Mouse (Mus musculus) forebrain, embryonic 11.5 days (tissue): Measurements from ENCODE around the gene Pde6g. TPM values are rescaled to one million over a fixed set of nuclear protein-coding genes. Genes with fewer than 3 reads are reported as not detected.
"Not testable (repeated sequence)": the region's sequence is repeated elsewhere in the genome, so short reads cannot be mapped to it uniquely, and the experiment has no call there.

Experiments
- ATAC-seq: fragments of 200-750 bp; cut with Nextera tagmentation; replicated peaks from 2 replicates; pipeline ENCODE4 v1.8.0; 2017; ENCODE audit warnings: moderate TSS enrichment; ENCODE audit not compliant: low FRiP score
- DNase-seq: peaks from one replicate; pipeline ENCODE4 v3.0.0-alpha.2; 2017; ENCODE audit warnings: low spot score
- H3K27ac ChIP-seq: fragments of 300-500 bp; sonication (generic); 2 replicates; pipeline ENCODE4 v1.5.1; 2014; ENCODE audit warnings: low read depth, low read length
- H3K27me3 ChIP-seq: fragments of 300-500 bp; sonication (generic); 2 replicates; pipeline ENCODE4 v1.6.1; 2014; ENCODE audit warnings: mild to moderate bottlenecking, low read length, mixed read lengths; ENCODE audit not compliant: control insufficient read depth, insufficient read depth
- H3K36me3 ChIP-seq: fragments of 300-500 bp; sonication (generic); 2 replicates; pipeline ENCODE4 v1.6.1; 2014; ENCODE audit warnings: mild to moderate bottlenecking, low read length, moderate library complexity, mixed read lengths; ENCODE audit not compliant: control insufficient read depth, insufficient read depth
- H3K4me1 ChIP-seq: fragments of 300-500 bp; sonication (generic); replicated peaks from 2 replicates; pipeline ENCODE4 v1.6.1; 2014; ENCODE audit warnings: low read length, mixed read lengths; ENCODE audit not compliant: control insufficient read depth, insufficient read depth
- H3K4me2 ChIP-seq: fragments of 300-500 bp; sonication (generic); 2 replicates; pipeline ENCODE4 v1.6.1; 2014; ENCODE audit warnings: low read depth, mild to moderate bottlenecking, low read length, moderate library complexity, mixed read lengths; ENCODE audit not compliant: severe bottlenecking
- H3K4me3 ChIP-seq: fragments of 300-500 bp; sonication (generic); 2 replicates; pipeline ENCODE4 v1.5.1; 2014; ENCODE audit warnings: low read depth, low read length
- H3K9ac ChIP-seq: fragments of 300-500 bp; sonication (generic); 2 replicates; pipeline ENCODE4 v1.6.1; 2014; ENCODE audit warnings: low read length
- H3K9me3 ChIP-seq: fragments of 300-500 bp; sonication (generic); 2 replicates; pipeline ENCODE4 v1.6.1; 2016; ENCODE audit warnings: low read length, mixed read lengths; ENCODE audit not compliant: control insufficient read depth
- WGBS: fragments of 180-500 bp; shearing (Covaris S2); extraction: QIAGEN DNeasy Blood & Tissue Kit; methylation state at CpG from one replicate; pipeline ENCODE4 v1.1.7; 2014; 5-methylcytosine and 5-hydroxymethylcytosine counted together
- polyA plus RNA-seq: library from polyadenylated mRNA; unstranded; fragments of >200 nt; fragmentation: Nextera tagmentation; extraction: Ambion mirVana; gene quantifications from 2 replicates; pipeline ENCODE4 v1.2.1, GENCODE M21; 2014

Gene Pde6g
- polyA plus RNA-seq, 1 experiment from 2014 or later, result 0.59 TPM

GRCm38 (mm10) chr11:120422651-120423568 lies 30.4 kb downstream of the Pde6g start:
- Histone ChIP-seq H3K27me3 (no peaks in the 10 kb centered on the region), H3K27ac (no peak overlapping the region), H3K4me2 (no peak overlapping the region), H3K9ac (no peak overlapping the region; the same call in 1 of the 2 replicates), H3K4me1 (no peaks in the 10 kb centered on the region), H3K4me3 (no peak overlapping the region), H3K36me3 (peaks cover 6% of the 10 kb centered on the region), H3K9me3 (no peaks in the 10 kb centered on the region)
- ATAC-seq, result no peak
- no peak for DNase-seq
- 94% methylated on average over 13 of the region's 13 CpGs for WGBS

GRCm38 (mm10) chr11:120418592-120418991 lies 34.7 kb downstream of the Pde6g start:
- Histone ChIP-seq H3K27me3 (no peaks in the 10 kb centered on the region), H3K9me3 (no peaks in the 10 kb centered on the region), H3K4me2 (no peak overlapping the region), H3K4me3 (no peak overlapping the region), H3K27ac (no peak overlapping the region), H3K4me1 (no peaks in the 10 kb centered on the region), H3K9ac (no peak overlapping the region), H3K36me3 (peaks cover 15% of the 10 kb centered on the region)
- WGBS, result 91% methylated on average over 1 of the region's 1 CpGs
- ATAC-seq (no peak), DNase-seq (no peak)

GRCm38 (mm10) chr11:120417852-120418251 lies 35.4 kb downstream of the Pde6g start:
- Histone ChIP-seq H3K27ac (no peak overlapping the region), H3K4me3 (no peak overlapping the region), H3K36me3 (peaks cover 15% of the 10 kb centered on the region), H3K9ac (no peak overlapping the region), H3K4me2 (no peak overlapping the region), H3K4me1 (no peaks in the 10 kb centered on the region), H3K27me3 (no peaks in the 10 kb centered on the region), H3K9me3 (no peaks in the 10 kb centered on the region)
- no peak for DNase-seq
- ATAC-seq, result no peak
- WGBS, result 92% methylated on average over 7 of the region's 7 CpGs

- not testable (repeated sequence) for H3K9me3 ChIP-seq, ATAC-seq, H3K27me3 ChIP-seq, H3K4me3 ChIP-seq, H3K9ac ChIP-seq, DNase-seq, H3K27ac ChIP-seq, H3K4me1 ChIP-seq, H3K4me2 ChIP-seq
- 96% methylated on average over 7 of the region's 10 CpGs for WGBS
- peaks cover 22% of the 10 kb centered on the region for H3K36me3 ChIP-seq
Observed at GRCm38 (mm10) chr11:120413621-120414020, 39.7 kb downstream of the Pde6g start.

- Histone ChIP-seq H3K9me3 (no peaks in the 10 kb centered on the region), H3K4me1 (no peaks in the 10 kb centered on the region), H3K4me2 (no peak overlapping the region), H3K27ac (no peak overlapping the region), H3K27me3 (no peaks in the 10 kb centered on the region), H3K9ac (no peak overlapping the region), H3K36me3 (peaks cover 15% of the 10 kb centered on the region), H3K4me3 (no peak overlapping the region)
- WGBS, result 93% methylated on average over 1 of the region's 1 CpGs
- DNase-seq (no peak), ATAC-seq (no peak)
Observed at GRCm38 (mm10) chr11:120406445-120406844, 46.9 kb downstream of the Pde6g start.

- Histone ChIP-seq H3K27ac (no peak overlapping the region), H3K27me3 (no peaks in the 10 kb centered on the region), H3K4me2 (no peak overlapping the region), H3K36me3 (peaks cover 16% of the 10 kb centered on the region), H3K4me3 (no peak overlapping the region), H3K9me3 (no peaks in the 10 kb centered on the region), H3K4me1 (no peaks in the 10 kb centered on the region), H3K9ac (no peak overlapping the region)
- ATAC-seq (no peak), DNase-seq (no peak)
- 96% methylated on average over 3 of the region's 3 CpGs for WGBS
Observed at GRCm38 (mm10) chr11:120405867-120406266, 47.4 kb downstream of the Pde6g start.

GRCm38 (mm10) chr11:120404814-120405213 lies 48.5 kb downstream of the Pde6g start:
- Histone ChIP-seq H3K9ac (no peak overlapping the region), H3K9me3 (no peaks in the 10 kb centered on the region), H3K27me3 (no peaks in the 10 kb centered on the region), H3K36me3 (peaks cover 16% of the 10 kb centered on the region), H3K27ac (no peak overlapping the region), H3K4me2 (no peak overlapping the region), H3K4me1 (no peaks in the 10 kb centered on the region), H3K4me3 (no peak overlapping the region)
- WGBS, result 100% methylated on average over 1 of the region's 1 CpGs
- no peak for DNase-seq
- no peak for ATAC-seq

- Histone ChIP-seq H3K9ac (no peak overlapping the region), H3K4me3 (no peak overlapping the region), H3K27me3 (no peaks in the 10 kb centered on the region), H3K4me2 (no peak overlapping the region), H3K4me1 (no peaks in the 10 kb centered on the region), H3K27ac (no peak overlapping the region), H3K36me3 (peaks cover 8% of the 10 kb centered on the region), H3K9me3 (no peaks in the 10 kb centered on the region)
- DNase-seq (no peak), ATAC-seq (no peak)
- WGBS, result 88% methylated on average over 2 of the region's 2 CpGs
Observed at GRCm38 (mm10) chr11:120399319-120399718, 54.0 kb downstream of the Pde6g start.
